Mouse (Mus musculus): ENCODE data around the gene Fbxw4.

DNA sequence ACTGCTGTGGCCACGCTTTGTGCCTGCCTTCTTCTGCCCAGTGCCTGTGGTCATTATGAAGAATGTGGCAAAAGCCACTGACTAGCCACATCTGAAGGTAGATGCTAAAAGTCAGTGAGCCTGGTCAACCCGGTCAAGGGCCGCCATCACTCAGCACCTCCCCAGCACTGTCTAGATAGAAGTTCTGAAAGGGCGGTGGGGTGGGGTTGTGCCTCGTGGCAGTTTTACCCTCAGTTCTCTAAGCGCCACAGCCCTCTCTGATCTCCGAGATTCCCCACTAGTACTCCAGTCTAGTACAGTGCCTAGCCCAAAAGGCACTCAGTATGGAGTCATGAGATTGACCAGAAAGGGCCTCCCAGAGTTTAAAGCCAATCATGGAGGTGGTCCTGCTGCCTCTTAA lies 66.0 kb downstream of the Fbxw4 start:
- no peak for TF ChIP-seq CTCF (IDR thresholded peaks at IDR 0.05; ENCODE audit: insufficient read depth, low read length)
- TF ChIP-seq POLR2A (IDR thresholded peaks at IDR 0.05; ENCODE audit: borderline replicate concordance, extremely low read depth, low read depth, low read length): no peak
